Mouse (Mus musculus) layer of hippocampus, postnatal 14 days (tissue): ENCODE data around the gene Sp2. TPM values are rescaled to one million over a fixed set of nuclear protein-coding genes. Genes with fewer than 3 reads are reported as not detected.
A peak's percentile ranks its signal among the peaks of the same experiment; 100 is the strongest.

ENCODE experiments used
- DNase-seq, 2 experiments: peaks; one replicate each; pipeline ENCODE4 v3.0.0; 2021 to 2022; ENCODE audit warnings: low spot score in 2 of 2, mixed read lengths in 1 of 2
- total RNA-seq, 2 experiments: library from RNA; stranded (reverse); gene quantifications; 2 replicates each; pipeline ENCODE4 v1.2.3; 2021

Gene Sp2
- total RNA-seq, 2 experiments from 2014 or later = 12.3 to 13.5 TPM

DNA sequence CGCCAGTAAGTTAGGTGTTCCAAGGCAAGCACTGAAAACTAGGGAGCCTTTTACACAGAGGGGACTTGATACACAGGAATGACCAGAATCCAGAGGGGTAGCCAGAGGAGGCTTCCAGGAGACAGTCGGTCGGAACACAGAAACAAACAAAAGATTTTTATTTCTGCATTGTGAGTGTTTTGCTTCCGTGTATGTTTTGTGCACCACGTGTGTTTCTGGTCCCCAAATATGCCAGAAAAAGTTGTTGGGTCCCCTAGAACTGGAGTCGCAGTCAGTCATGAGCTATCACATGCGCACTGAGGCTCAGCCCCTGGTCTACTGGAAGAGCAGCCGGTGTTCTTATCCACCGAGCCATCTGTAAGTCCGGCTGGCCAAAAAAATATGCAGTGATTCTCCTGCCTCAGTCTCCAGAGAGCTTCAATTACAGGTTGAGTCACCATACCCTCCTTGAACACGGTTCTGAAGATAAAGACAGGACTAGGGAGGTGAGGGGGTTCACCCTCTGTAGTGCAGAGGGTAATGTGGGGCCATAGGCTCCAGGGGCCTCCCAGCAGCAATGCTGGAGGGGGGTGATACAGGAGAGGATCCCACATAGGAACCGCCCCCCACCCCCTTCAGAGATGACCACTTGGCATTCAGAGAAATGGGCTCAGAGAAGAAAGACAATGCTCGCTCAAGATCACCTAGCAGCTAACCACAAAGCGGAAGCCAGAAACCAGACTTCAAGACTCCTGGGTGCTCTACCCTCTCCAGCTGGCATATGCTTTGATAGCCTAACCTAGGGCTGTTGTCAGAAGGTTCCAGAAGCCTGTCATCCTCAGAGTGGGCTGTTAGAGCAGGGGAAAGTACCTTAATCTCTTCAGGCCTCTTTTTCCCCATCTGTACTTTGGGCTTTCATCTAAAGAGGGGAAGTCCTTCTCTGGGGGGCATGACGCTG is 13.3 kb upstream of the Sp2 start:
- DNase-seq = no peak

DNA sequence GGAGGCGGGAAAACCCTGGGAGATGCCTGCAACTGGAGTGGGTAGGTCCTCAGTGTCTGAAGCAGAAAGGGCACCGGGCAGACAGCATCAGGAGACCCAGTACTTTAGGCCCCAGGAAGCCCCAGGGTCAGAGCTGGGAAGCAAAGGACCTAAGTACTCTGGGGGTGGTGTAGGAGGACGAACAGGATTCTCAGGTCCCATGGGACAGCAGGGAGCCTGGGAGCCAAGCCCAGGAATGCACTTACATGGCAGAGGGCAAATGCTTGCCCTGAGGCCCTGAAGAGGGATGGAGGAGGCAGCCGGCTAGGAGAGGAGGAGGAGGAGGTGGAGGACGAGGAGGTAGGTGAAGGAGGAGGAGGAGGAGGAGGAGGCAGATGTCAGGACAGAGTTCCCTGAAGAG is 12.3 kb upstream of the Sp2 start:
- DNase-seq = no peak

DNA sequence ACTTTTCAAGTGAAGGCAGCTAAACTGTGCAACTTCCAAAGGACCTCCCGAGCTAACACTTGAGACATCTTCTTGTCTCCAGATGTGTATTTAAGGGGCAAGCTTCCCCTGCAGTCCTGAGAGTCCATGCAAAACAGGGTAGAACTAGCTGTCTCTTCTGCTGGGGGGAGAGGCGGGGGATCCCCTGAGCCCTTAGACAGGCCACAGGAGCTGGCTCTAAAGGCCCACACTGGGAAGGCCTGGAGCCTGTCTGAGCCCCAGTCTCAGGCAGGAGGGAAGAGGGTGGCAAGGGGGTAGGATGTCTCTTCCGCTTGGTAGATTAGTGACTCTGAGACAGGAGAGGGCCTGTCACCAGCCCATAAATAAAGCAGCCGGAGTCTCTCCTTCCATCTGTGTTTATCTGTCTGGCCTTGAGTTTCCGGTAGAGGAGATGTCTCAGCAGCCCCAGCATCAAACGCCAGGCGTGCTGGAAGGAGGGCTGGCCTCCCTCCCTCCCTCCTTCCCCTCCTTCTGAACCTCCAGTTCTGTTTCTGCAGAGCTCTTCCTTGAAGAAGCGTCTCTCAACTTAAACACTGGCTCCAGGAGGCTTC is 10.1 kb upstream of the Sp2 start:
- DNase-seq = no peak

DNA sequence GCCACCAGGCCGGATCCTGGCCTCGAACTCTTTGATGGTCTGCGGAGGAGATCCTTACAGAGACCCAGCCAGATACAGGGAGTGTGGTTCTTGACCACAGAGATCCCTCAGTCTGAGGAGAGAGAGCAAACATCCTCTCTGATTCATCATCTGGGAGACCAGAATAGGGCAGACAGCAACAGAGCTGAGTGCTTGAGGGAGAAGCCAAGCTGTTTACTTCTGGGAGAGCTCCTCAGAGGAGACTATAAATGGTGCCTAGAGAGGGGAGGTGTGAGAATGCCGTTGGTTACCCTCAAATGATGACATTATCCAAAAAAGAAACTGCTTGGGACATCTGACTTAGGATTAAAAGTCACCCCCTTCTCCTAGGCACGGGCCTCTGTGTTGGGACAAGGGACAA is 8.7 kb upstream of the Sp2 start:
- no peak for DNase-seq

DNA sequence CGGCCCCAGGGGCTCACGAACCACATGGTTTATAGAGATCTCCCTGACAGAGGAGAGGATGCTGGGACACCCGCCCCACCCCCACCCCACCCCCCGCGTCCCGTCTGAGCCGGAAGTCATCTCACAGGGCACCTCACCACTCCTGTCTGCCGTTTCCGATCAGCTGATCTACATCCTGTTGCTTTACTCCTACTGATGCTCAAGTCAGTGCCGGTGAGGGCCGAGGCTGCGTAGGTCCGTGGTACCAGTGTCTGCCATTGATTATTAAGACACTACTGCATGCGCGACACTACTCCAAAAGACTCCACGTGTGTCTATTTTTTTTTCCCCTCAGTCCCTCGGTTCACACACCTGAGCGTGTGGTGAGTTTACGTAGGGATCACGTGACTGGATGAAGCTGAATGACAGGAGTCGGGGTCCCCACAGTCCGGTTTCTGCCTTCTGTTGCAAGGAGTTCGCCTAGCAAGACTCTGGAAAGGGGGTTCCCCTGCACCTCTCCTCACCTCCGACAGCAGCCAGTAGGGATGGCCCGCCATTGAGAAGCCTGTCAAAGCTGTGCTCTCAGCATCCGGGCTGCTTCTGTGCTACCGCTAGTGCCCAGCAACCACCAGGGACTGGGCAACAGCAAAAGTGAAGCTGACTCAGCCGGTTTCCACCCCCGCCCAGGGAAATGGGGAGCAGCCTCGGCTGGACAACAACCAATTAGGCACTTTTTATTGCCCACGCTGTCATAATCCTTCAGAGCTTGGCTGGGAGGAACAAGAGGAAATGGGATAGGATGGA is 5.3 kb upstream of the Sp2 start:
- DNase-seq = no peak

DNA sequence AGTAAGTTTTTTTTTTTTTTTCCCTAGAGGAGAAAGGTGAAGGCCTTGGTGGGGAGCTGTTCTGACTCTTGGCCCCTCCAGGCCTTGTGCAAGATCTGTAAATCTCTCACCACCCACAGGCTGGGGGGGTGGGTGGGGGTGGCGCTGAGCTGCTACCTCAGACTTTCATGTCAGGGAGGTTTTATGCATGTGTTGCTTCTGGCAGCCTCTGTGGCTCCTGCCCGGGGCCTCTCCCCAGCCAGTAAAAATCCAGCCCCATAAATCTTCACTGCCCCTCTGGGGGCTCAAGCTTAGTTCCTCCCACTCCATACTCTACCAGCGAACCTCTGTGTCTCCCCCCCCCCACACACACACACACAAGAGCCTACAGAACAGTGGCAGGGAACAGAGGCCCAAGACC is 3.7 kb upstream of the Sp2 start:
- no peak for DNase-seq

DNA sequence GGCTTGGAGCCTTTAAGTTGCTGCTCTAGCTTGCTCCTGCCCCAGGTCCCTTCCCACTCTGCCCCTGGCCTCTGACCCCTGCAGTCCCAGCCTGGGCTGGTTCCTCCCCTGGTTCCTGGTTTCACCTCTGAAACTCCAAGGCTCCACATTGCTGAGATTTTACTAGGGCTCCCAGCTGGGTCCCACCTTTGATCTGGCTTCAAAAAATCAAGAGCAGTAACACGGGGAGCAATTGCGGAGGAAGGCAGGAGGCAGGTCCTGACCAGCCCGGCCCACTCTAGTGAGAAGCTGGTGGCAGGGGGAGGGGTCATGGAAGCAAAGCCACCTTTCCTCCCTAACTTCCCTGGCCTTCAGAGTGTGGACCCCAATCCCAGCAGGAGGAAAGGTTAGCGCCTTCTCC is 2.1 kb upstream of the Sp2 start:
- DNase-seq = no peak

DNA sequence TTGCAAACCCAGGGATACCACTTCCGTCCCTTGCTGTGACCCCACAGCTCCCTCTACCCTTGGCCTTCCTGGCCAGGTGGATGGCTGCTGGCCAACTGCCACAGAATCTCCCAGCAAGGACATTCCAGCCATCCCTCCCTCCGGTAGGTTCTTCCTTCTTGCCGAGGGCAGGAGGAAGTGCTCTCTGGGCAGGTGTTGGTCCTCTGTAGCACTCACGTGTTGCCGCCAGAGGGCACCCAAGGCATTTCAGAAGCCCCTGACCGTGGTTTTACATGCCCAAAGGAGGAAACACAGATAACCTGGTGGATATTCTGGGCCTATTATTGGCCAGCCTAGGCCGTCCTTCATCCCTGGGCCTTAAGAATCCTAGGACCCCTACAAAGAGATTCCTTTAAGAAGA is 404 bp downstream of the Sp2 start:
- DNase-seq = peak; percentile 80 to 85

DNA sequence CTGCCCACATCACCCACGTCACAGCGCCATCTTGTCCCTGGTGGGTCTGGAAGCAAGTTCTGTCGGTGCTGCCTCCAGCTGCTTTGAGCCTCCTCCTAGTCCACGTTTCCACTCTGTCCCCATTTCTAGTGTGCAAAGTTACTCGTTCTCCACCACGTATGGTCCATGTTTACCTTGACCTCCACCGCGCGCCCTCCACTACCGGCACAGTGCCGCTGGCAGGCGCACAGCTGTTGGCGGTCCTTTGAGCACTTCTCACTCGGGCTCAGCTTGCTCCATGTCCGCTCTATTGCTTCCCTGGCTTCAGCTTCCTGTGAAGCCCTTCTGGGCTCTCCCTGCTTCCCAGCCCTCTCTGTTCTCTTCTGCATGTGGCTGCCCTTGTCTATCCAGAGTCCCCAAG is 1.3 kb downstream of the Sp2 start:
- no peak for DNase-seq

DNA sequence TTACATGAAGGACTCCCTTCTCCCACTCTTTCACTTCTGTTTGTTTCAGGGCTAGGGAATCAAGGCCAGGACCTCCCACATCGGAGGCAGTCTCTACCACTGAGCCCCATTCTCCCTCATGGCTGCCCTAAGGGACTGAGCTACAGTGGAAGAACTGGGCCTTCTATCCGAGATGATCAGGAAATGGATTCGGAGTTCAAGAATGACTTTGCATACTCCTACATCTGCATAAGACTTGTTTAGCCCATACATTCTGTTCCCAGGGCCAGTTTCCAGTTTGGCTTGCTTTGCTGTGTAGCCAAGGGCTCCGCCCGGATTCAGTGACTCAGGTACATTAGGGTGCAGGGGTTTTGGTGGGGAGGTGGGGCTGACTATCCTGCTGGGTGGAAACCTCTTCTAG is 2.7 kb downstream of the Sp2 start:
- no peak for DNase-seq

DNA sequence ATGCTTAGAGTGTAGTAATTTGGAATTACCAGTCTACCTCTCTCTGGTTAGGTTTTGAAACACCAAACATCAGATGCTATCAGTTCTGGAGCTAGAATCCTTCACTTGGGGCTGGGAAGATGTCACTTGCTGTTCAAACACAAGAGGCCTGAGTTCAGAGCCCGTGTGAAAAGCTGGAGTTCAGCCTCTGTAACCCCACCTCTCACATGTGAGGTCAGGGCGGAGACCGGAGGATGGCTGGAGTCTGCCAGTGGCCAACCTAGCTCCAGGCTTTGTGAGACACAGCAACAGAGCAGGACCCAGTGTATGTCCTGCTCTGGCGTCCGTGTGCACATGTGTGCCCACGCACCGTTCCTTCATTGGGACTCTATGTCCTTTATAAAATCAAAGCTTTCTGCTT is 3.4 kb downstream of the Sp2 start:
- DNase-seq = no peak

DNA sequence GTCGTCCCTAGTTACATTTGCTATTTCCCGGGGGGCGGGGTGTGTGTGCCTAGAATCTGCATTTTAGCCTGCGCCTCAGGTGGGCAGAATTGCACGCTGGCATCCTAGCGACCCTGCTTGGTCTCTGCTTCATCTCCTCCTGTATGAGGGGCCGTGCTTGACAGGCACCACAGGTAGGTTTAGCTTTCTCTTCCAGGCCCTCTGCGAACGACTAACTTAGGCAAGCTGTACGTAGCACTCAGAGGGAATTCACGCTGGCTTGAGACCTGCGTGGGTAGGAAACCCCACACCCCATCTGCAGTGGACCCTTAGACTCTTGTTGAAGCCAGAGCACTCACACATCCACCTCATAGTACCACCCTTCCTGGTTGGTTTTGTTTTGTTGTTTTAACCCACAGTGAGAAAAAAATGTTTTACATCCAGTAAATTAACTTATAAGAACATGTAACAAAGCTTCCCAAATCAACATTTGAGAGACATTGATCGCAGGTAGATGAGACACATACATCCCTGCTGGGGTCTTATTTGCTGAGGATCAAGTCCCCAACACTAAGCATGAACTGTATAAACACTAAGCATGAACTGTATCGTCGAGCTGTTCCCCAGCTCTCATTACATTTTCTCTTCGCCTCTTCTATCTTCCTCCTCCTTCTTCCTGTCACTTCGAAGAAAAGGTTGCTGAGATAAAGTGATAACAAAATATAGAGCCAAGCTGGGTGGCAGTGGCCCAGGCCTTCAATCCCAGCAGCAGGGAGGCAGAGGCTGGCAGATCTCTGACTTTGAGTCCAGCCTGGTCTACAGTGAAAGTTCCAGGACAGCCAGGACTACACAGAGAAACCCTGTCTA is 4.1 kb downstream of the Sp2 start:
- no peak for DNase-seq

DNA sequence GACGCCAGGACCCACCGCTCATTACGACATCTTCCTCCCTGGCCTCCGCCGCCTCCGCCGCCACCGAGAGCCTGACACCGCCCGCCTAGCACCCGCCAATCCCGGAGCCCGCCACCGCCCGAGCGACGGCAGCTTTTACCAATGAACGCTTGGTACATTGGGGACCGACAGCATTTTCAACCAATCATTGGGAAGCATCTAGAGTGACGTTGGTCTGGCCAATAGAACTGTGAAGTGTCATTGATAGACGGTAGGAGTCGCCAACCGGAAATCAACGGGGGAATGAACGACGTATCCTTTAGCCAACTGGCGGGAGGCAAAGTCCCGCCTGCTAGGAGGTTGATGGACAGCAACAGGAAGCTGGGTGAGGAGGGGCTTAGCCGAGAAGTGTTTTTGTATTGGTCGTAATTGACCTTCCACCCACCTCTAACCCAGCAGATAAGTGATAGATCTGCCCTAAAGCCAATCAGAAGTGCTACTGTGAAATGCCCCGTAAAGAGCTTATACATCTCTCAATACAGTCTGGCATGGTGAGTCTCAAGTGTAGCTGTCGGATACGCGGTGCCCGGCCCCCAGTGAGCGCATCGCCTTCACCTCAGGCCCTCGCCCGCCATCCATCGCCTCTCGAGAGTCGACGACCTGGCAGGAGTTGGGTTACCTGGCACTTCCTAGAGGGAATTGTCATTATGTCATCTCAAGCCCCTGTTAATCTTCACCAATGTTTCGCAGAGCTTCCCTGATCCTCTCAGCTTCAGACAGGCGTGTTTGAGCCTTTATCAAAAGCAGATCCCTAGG is 5.0 kb downstream of the Sp2 start:
- DNase-seq = peak; percentile 100

DNA sequence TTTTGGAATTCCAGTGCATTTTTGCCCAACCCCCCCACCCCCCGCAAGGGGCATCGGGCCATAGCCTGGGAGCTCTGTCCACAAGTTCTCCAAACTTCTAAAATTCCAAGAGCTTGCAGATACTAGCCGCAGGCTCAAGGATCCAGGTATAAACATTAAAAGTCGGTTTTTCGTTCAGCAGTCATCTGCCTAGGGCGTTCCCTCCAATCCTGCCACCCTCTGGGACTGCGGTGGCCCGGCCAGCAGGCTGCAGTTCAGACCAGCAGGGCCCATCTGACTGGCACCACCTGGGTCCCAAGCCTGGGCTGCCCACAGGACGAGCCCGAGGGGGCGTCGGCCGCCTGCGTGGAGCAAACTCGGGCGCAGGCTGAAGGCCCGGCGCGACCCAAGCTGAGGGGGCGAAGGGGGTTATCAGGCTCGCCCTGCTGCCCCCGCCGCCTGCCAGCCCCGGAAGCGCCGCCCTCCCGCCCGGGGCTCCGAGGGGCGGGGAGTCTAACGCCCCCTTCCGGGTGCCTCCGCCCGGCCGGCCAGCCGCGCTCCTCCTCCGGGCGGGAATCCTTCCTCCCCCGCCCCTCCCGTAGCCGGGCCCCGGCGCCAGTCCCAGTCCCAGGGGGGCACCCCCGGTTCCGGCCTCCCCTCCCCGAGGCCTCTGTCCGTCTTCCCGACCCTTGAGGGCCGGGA is 5.7 kb downstream of the Sp2 start:
- DNase-seq = peak in 1 of 2 experiments; percentile 79

DNA sequence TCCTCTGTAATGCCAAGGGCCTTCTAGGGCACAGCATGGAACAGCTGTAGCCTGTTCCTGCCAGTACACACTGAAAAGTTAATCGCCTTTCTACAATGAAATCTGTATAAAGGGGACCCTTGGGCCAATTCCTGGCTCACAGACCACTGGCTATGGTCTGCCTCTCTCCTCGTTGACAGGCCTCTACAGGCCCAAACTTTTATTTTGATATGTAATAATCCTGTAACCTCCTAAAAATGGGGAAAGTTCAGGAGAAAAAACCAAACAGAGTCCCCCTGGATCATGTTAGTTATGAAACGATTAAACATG is 6.4 kb downstream of the Sp2 start:
- DNase-seq = no peak

DNA sequence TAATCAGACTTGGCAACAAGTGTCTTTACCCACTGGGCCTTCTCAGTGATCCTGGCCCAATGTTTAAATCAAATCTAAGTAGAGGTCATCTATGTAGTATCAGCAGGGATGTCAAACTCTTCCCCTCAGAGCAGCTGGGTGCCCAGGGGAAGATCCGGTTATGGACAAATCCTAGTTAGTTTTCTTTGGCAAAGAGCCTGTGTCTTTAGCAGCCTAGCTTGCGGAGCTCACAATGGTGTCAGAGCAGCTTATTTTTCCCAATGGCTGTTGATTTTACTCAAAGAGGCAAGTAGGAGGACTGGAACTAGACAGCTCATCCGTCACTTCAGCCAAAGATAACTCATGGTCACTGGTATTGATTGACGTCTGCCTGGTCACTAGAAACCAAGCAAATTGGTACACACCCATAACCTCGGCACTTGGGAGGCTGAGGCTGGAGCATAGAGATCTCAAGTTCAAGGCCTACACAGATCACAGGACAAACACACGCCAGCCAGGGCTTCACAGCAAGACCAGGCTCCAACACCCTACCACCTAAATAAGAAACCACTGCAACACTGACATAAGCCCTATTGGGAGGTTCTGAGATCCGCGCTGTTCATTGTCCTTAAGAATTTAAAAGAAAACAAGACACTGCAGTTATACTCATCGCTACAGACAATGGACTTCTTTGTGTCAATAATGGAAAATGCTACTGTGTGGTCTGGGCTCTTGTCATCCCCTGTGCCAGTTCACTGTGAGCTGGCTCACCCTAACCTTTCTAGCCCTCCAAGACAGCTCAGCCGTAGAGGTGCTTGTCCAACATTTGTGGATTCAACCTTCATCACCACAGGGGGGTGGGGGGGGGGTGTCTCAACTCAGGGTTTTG is 7.0 kb downstream of the Sp2 start:
- no peak for DNase-seq

DNA sequence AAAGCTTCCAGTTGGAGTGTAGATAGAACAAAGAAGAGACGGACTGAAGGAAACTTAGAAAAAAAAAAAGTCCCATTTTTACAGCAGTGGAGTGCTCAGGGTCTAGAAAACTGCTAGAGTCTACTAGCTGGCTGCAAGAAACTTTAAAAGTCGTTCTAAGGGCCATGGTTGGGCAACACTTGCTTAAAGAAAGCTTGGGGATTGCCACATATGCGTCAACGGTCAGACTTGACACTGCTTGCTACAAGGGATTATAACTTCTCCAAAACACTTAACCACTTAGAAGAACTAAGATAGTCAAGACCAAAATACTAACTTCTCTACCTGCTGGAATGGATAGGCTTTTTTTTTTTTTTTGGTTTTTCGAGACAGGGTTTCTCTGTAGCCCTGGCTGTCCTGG is 7.9 kb downstream of the Sp2 start:
- no peak for DNase-seq

DNA sequence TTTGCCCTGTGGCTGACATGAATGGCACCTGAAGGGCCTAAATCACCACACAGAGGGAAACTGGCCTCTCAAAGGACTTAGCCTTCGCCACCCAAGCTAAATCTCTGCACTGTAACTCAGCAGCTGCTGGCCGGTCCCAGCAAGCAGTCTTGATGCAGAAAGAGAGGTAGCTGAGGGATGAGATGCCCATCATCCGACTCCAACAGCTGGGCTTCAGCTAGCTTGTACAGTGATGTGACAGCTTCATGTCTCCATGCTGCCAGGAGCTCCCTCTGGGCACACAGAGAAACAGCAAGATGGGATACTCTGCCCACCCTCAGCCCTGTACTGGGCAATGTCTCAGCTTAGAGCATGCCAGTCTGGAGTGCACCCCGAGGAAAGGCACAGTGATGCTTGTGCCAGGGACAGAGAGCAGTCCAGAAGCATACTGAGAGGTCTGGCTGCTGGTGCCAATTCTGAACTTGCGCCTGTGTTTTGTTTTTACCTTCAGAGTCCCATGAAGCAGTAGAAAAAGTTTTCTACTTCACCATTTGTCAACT is 9.3 kb downstream of the Sp2 start:
- peak in 1 of 2 experiments; percentile 63 for DNase-seq

DNA sequence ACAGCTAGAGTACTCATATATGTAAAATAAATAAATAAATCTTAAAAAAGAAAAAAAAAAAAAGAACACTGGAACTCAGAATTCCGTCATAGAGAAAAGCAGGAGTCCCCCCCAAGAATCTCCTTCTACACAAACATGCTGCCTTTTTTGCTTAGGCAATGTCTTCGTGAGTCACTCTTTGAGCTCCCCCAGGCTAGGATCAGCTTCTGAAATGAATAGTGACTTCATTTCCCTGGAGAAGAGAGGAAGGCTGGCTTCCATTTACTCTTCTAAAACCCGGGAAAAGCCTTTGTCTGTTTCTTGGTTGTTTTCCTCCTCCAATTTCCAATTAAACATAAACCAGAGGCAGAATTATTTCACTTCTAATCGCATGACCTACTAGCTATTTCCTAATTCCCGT is 9.9 kb downstream of the Sp2 start:
- no peak for DNase-seq
